Mouse (Mus musculus) limb, embryonic 12.5 days (tissue): ENCODE data around the gene Coro1b. TPM values are rescaled to one million over a fixed set of nuclear protein-coding genes. Genes with fewer than 3 reads are reported as not detected.
"Not testable (repeated sequence)": the region's sequence is repeated elsewhere in the genome, so short reads cannot be mapped to it uniquely, and the experiment has no call there.

Experiments
- ATAC-seq: fragments of 200-750 bp; cut with Nextera tagmentation; 2 replicates; pipeline ENCODE4 v1.8.0; 2017; ENCODE audit warnings: low read depth, moderate TSS enrichment; ENCODE audit not compliant: insufficient number of reproducible peaks, insufficient read depth, low FRiP score, low TSS enrichment
- H3K27ac ChIP-seq: fragments of 300-500 bp; sonication (generic); 2 replicates; pipeline ENCODE4 v1.5.1; 2016; ENCODE audit warnings: mild to moderate bottlenecking, moderate library complexity
- H3K27me3 ChIP-seq: fragments of 300-500 bp; sonication (generic); 2 replicates; pipeline ENCODE4 v1.6.1; 2016; ENCODE audit warnings: mild to moderate bottlenecking, moderate library complexity
- H3K36me3 ChIP-seq: fragments of 300-500 bp; sonication (generic); 2 replicates; pipeline ENCODE4 v1.6.1; 2016; ENCODE audit warnings: mild to moderate bottlenecking, moderate library complexity
- H3K4me1 ChIP-seq: fragments of 300-500 bp; sonication (generic); replicated peaks from 2 replicates; pipeline ENCODE4 v1.6.1; 2016
- H3K4me2 ChIP-seq: fragments of 300-500 bp; sonication (generic); 2 replicates; pipeline ENCODE4 v1.6.1; 2016; ENCODE audit warnings: mild to moderate bottlenecking, moderate library complexity
- H3K4me3 ChIP-seq: fragments of 300-500 bp; sonication (generic); replicated peaks from 2 replicates; pipeline ENCODE4 v1.5.1; 2016; ENCODE audit warnings: mild to moderate bottlenecking
- H3K9ac ChIP-seq: fragments of 300-500 bp; sonication (generic); replicated peaks from 2 replicates; pipeline ENCODE4 v1.6.1; 2016; ENCODE audit warnings: mild to moderate bottlenecking, moderate library complexity
- H3K9me3 ChIP-seq: fragments of 300-500 bp; sonication (generic); 2 replicates; pipeline ENCODE4 v1.6.1; 2016; ENCODE audit warnings: mild to moderate bottlenecking, moderate library complexity
- WGBS: fragments of 180-500 bp; shearing (Covaris S2); methylation state at CpG from one replicate; pipeline ENCODE4 v1.1.7; 2016; 5-methylcytosine and 5-hydroxymethylcytosine counted together
- polyA plus RNA-seq: library from polyadenylated mRNA; unstranded; fragments of >200 nt; fragmentation: Nextera tagmentation; extraction: Ambion mirVana; gene quantifications from 2 replicates; pipeline ENCODE4 v1.2.1, GENCODE M21; 2016

Gene Coro1b
- polyA plus RNA-seq, 1 experiment from 2014 or later, result 131 TPM

DNA sequence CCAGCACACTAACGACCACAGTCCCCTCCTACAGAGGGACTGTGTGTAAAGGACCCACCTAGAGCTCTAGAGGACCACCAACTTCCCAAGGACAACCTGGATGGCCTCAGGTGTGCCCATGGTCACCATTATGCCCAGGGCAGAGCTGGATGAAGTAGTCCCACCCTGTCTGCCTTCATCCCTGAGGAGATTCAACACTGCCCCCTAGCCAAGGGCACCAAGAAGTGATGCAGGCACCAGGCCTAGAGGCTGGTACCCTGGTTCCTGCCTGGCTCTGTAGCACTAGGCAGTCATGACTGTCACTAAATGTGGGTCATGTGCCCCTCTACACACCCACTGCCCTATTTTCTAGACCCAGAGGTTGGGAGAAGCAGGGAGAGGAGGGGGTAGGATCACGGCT is 16.7 kb upstream of the Coro1b start:
- Histone ChIP-seq H3K36me3 (peaks cover 61% of the 10 kb centered on the region), H3K4me3 (no peak overlapping the region), H3K9ac (no peak overlapping the region), H3K4me1 (peaks cover 8% of the 10 kb centered on the region), H3K9me3 (no peaks in the 10 kb centered on the region), H3K4me2 (no peak overlapping the region), H3K27ac (no peak overlapping the region), H3K27me3 (no peaks in the 10 kb centered on the region)
- no peak for ATAC-seq
- 94% methylated on average over 2 of the region's 2 CpGs for WGBS

DNA sequence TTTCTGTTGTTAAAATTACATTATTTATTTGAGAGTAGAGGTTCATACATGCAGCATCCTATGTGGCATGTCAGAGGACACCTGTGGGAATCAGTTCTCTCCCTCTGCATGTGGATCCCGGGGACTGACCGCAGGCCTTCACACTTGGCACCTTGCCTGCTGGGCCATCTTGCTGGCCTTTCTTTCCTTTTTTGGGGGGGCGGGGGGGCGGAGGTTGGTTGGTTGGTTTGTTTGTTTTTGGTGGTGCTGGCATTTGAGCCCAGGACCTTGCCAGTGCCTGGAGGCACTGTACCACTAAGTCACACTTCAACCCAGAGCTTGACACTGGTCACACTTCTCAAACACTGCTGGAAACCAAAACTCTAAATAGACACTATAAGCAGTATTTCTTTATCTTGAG is 14.1 kb upstream of the Coro1b start:
- H3K9me3 ChIP-seq, result no peaks in the 10 kb centered on the region
- H3K4me2 ChIP-seq, result no peak overlapping the region
- no peak overlapping the region for H3K27ac ChIP-seq
- no peaks in the 10 kb centered on the region for H3K27me3 ChIP-seq
- 87% methylated on average over 4 of the region's 4 CpGs for WGBS
- peaks cover 40% of the 10 kb centered on the region for H3K36me3 ChIP-seq
- ATAC-seq, result no peak
- H3K4me3 ChIP-seq, result no peak overlapping the region
- H3K9ac ChIP-seq, result no peak overlapping the region
- H3K4me1 ChIP-seq, result no peaks in the 10 kb centered on the region

- H3K4me2 ChIP-seq, H3K4me3 ChIP-seq, H3K9me3 ChIP-seq, H3K9ac ChIP-seq, H3K27ac ChIP-seq, ATAC-seq, H3K27me3 ChIP-seq, H3K4me1 ChIP-seq: not testable (repeated sequence)
- 84% methylated on average over 6 of the region's 6 CpGs for WGBS
- peaks cover 29% of the 10 kb centered on the region for H3K36me3 ChIP-seq
Measured at GRCm38 (mm10) chr19:4135229-4135962, 13.0 kb upstream of the Coro1b start.

- not testable (repeated sequence) for H3K4me3 ChIP-seq, H3K4me2 ChIP-seq, H3K4me1 ChIP-seq, H3K9me3 ChIP-seq, H3K27ac ChIP-seq, H3K27me3 ChIP-seq, H3K9ac ChIP-seq, ATAC-seq
- WGBS, result 24% methylated on average over 8 of the region's 8 CpGs
- H3K36me3 ChIP-seq, result peaks cover 24% of the 10 kb centered on the region
Measured at GRCm38 (mm10) chr19:4135963-4136345, 12.5 kb upstream of the Coro1b start.

DNA sequence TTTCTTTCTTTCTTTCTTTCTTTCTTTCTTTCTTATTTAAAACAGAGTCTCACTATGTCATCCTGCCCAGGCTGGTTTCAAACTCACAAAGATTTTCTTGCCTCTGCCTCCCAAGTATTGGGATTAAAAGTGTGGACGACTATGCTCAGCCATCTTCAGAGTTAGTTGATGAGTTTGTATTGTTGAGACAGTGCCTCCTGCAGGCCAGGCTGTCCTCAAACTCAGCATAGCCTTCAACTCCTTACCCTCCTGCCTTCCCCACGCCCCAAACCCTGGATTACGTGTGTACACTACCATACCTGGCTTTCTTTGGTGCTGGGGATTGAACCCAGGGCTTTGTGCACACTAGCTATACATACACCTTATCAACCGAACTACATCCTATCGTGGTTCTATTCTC is 12.0 kb upstream of the Coro1b start:
- Histone ChIP-seq H3K4me1 (no peaks in the 10 kb centered on the region), H3K9me3 (no peaks in the 10 kb centered on the region), H3K4me3 (no peak overlapping the region), H3K9ac (no peak overlapping the region), H3K27ac (no peak overlapping the region), H3K4me2 (no peak overlapping the region), H3K36me3 (peaks cover 19% of the 10 kb centered on the region), H3K27me3 (no peaks in the 10 kb centered on the region)
- WGBS, result 78% methylated on average over 5 of the region's 5 CpGs
- no peak for ATAC-seq

- Histone ChIP-seq H3K4me2 (no peak overlapping the region), H3K4me1 (no peaks in the 10 kb centered on the region), H3K27ac (no peak overlapping the region), H3K9ac (no peak overlapping the region), H3K9me3 (no peaks in the 10 kb centered on the region), H3K4me3 (no peak overlapping the region), H3K27me3 (no peaks in the 10 kb centered on the region), H3K36me3 (peaks cover 4% of the 10 kb centered on the region)
- 78% methylated on average over 5 of the region's 5 CpGs for WGBS
- ATAC-seq, result no peak
Measured at GRCm38 (mm10) chr19:4137913-4138312, 10.5 kb upstream of the Coro1b start.

GRCm38 (mm10) chr19:4139446-4139845 is 9.0 kb upstream of the Coro1b start, which contains the start of gene Gpr152:
Gpr152 (plus strand) TSS chr19:4139787.
- Histone ChIP-seq H3K4me1 (no peaks in the 10 kb centered on the region), H3K4me3 (no peak within 1 kb of the TSS), H3K9me3 (no peaks in the 10 kb centered on the region), H3K27ac (no peak within 1 kb of the TSS), H3K36me3 (no peaks in the 10 kb centered on the region), H3K9ac (no peak within 1 kb of the TSS), H3K4me2 (no peak within 1 kb of the TSS), H3K27me3 (no peaks in the 10 kb centered on the region)
- no peak for ATAC-seq
- 75% methylated on average over 2 of the region's 2 CpGs for WGBS

GRCm38 (mm10) chr19:4140147-4140546 is 8.3 kb upstream of the Coro1b start:
- no peak for ATAC-seq
- Histone ChIP-seq H3K27me3 (no peaks in the 10 kb centered on the region), H3K27ac (no peak overlapping the region), H3K4me3 (no peak overlapping the region), H3K4me1 (no peaks in the 10 kb centered on the region), H3K9me3 (no peaks in the 10 kb centered on the region), H3K4me2 (no peak overlapping the region), H3K36me3 (no peaks in the 10 kb centered on the region), H3K9ac (no peak overlapping the region)
- WGBS, result 78% methylated on average over 6 of the region's 6 CpGs

DNA sequence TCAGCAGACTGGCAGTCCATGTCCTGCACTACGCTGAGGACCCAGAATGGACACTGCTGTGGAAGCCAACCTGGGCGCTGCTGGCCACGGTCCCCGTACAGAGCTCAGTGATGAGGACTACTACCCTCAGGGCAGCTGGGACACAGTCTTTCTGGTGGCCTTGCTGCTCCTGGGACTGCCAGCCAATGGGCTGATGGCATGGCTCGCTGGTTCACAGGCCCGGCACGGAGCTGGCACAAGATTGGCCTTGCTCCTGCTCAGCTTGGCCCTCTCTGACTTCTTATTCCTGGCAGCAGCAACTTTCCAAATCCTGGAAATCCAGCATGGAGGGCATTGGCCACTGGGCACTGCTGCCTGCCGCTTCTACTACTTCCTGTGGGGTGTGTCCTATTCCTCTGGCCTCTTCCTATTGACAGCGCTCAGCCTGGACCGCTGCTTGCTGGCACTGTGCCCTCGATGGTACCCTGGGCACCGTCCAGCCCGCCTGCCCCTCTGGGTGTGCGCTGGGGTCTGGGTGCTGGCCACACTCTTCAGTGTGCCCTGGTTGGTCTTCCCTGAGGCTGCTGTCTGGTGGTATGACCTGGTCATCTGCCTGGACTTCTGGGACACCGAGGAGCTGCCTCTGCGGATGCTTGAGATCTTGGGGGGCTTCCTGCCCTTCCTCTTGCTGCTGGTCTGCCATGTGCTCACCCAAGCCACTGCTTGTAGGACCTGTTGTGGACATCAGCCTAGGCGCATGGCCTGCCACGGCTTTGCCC is 5.8 kb upstream of the Coro1b start:
- H3K36me3 ChIP-seq, result no peaks in the 10 kb centered on the region
- WGBS, result 91% methylated on average over 18 of the region's 18 CpGs
- no peak overlapping the region for H3K27ac ChIP-seq
- H3K27me3 ChIP-seq, result no peaks in the 10 kb centered on the region
- no peak overlapping the region for H3K4me3 ChIP-seq
- no peak overlapping the region for H3K9ac ChIP-seq
- H3K4me1 ChIP-seq, result 0 out of 2 replicates have a peak, but pooled peaks cover under 1% of the 10 kb centered on the region
- no peak overlapping the region for H3K4me2 ChIP-seq
- H3K9me3 ChIP-seq, result 0 out of 2 replicates have a peak, but pooled peaks cover 4% of the 10 kb centered on the region
- ATAC-seq, result no peak

DNA sequence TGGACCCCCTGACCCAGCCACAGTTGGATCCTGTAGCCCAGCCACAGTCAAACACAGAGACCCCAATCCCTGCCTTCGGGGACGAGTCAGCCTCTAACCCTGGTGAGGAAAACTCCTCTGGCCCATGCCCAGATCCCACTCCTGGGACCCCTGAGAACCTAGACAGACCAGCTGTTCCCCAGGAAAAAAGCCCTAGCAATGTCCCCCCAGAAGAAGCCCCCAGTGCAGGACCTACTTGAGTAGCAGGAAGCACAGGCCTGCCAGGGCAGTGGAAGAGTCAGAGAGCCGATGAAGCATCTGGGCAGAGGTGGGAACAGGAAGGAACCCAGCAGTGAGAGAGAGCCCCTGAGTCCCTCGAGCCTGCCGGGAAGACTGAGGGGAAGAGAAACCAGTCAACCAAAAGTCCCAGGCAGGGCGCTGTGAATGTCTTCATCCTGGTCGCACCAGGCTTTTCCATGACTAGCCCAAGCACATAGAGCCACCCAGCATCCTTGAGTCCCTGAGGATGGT is 4.6 kb upstream of the Coro1b start, which contains the start of gene Cabp4:
TSS of gene Cabp4 (minus strand) at position 275 of the 510 bp plus-strand sequence.
- Histone ChIP-seq H3K4me2 (no peak within 1 kb of the TSS), H3K4me1 (peaks cover 7% of the 10 kb centered on the region; the same call in 1 of the 2 replicates), H3K27me3 (no peaks in the 10 kb centered on the region), H3K4me3 (no peak within 1 kb of the TSS), H3K36me3 (no peaks in the 10 kb centered on the region), H3K27ac (no peak within 1 kb of the TSS), H3K9ac (no peak within 1 kb of the TSS), H3K9me3 (0 out of 2 replicates have a peak, but pooled peaks cover 4% of the 10 kb centered on the region)
- no peak for ATAC-seq
- 81% methylated on average over 7 of the region's 7 CpGs for WGBS
